Mouse (Mus musculus) left cerebral cortex, postnatal 36 days (tissue): ENCODE data around the gene Olfr803. TPM values are rescaled to one million over a fixed set of nuclear protein-coding genes. Genes with fewer than 3 reads are reported as not detected.

Source experiments
- DNase-seq, 2 experiments: peaks; one replicate each; pipeline ENCODE4 v3.0.0; 2021 to 2022; ENCODE audit warnings: low spot score in 2 of 2, mixed read lengths in 1 of 2
- intact Hi-C: fragments of 180-260 bp; cut with DNase I; formaldehyde crosslinking; loops from one replicate; pipeline ENCODE4 v1.15.1; 2025
- microRNA-seq: library from miRNA; unstranded; fragments of <30 nt; microRNA quantifications from one replicate; pipeline ENCODE4 v1.2.0, GENCODE M21; 2022
- total RNA-seq, 2 experiments: library from RNA; stranded (reverse); gene quantifications; 2 replicates each; pipeline ENCODE4 v1.2.3; 2021

Gene Olfr803
- not detected for total RNA-seq

DNA sequence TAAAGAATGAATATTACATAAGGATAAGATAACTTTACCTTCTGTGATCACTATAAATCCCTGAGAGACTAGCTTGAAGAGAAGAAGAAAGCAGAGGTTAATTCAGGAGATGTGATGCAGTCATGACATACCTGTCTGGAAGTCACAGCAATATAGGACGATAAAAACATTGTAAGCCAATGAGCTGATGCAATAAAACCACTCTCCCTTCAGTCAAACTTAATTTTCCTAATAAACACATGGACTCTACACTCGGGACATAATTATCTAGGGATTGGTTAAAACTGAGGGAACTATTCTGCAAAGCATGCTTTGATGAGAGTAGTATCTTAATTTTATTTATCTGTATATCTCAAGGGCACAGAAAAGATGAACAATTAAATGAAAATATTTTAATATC, at the start of gene Olfr803:
Gene Olfr803 (minus strand): TSS at position 101 of the 400 bp plus-strand sequence.
- DNase-seq = no peak

DNA sequence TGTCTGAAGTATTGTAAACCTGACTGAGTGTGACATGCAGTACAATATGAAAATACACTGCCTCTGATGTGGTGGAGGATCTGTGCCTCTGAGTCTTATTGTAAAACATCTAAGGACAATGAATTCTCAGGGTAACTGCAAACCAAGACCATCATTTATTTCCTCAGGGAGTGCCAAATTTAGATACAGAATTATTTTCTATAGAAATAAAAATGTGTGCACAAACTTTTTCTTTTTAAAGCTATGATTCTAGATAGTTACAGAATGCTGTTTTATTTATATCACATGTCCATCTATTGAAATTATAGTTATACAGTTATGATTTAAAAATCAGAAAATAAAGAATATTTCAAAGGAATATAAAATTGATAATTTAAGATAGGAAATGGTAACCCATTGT, 47.7 kb upstream of the Olfr803 start, which contains the start of gene Olfr806:
Gene Olfr806 (minus strand): TSS at position 101 of the 400 bp plus-strand sequence.
- no peak for DNase-seq
- intact Hi-C loops = no loop called here

More for the DNA sequence above, at the start of gene Olfr803:
- intact Hi-C loops = no loop called here

DNA sequence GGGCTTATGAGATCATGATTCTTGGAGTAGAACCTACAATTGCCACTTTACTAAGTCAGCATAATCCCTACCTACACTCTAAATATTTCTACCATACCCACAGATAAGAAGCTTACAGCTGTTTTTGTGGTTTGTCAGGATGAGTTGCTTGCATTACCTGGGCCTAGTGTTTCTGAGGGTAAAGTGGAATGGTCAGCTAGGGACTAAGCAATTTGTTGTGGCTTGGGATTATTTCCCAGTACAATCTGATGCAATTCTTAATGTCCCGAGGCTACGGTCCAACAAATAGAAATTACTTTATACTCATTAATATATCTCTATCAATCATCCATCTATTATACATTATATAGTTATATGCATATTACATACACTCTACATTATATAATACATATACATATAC, 35.2 kb upstream of the Olfr803 start, which contains the start of gene Olfr805:
Gene Olfr805 (minus strand): TSS at position 101 of the 400 bp plus-strand sequence.
- intact Hi-C loops = no loop called here
- DNase-seq = no peak

DNA sequence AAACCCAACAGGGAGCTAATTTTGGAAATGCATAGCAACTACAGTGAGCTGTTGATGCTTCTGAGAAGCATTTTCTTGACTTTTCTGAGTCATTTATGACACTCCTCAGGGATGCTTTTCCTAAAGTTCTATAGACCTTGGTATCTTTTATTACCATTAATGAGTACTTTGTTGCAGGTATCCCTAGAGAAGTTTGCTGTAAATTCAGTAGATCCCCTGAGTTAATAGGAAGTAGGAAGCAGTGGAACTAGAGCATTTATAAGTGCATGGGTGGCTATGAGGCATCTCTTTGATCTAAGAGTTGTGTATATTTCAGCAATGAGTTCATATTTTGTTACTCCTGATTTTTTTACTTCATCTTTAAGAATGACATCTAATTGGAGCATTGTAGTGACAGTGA, 8.8 kb upstream of the Olfr803 start, which contains the start of gene Olfr804:
Gene Olfr804 (plus strand): TSS at position 301 of the 400 bp plus-strand sequence.
- no peak for DNase-seq
- intact Hi-C loops = no loop called here

DNA sequence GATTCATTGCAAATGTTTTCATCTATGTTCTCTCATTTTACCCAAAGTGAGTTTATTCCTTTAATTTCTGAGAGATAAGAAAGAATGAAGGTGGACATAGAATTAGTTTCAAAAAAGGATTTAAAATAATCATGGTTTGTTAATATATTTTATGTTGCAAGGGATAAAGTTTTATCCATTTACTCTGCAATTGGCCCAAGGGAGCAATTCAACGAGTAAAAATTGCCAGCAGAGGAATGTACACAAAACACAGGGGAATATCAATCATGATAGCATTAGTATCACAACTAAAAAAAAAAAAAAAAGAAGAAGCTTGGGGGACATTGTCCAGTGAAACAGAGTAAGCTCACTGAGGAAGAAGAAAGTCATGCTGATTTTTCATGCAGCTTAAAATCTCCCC, 6.0 kb downstream of the Olfr803 start, which contains the start of gene Olfr802:
Gene Olfr802 (minus strand): TSS at position 101 of the 400 bp plus-strand sequence.
- DNase-seq = no peak
- intact Hi-C loops = no loop called here

DNA sequence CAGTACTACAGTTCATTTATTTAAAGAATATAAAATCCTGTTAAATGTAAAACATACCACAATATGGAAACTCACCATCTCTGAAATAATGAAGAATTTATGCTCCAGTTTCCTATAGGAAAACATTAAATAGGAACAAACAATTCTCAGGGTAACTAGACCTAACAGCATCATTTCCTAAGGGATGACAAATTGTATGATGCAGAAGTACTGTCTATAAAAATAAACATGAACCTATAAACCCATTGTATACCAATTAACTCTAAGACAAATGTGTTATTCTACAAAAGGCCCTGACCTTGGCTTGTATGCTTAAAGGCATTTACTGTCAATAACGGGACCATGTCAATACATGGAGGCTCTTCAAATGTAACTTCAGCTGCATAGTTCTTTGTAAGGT, 20.3 kb downstream of the Olfr803 start, which contains the start of gene Olfr801:
Gene Olfr801 (minus strand): TSS at position 101 of the 400 bp plus-strand sequence.
- no peak for DNase-seq
- intact Hi-C loops = no loop called here

DNA sequence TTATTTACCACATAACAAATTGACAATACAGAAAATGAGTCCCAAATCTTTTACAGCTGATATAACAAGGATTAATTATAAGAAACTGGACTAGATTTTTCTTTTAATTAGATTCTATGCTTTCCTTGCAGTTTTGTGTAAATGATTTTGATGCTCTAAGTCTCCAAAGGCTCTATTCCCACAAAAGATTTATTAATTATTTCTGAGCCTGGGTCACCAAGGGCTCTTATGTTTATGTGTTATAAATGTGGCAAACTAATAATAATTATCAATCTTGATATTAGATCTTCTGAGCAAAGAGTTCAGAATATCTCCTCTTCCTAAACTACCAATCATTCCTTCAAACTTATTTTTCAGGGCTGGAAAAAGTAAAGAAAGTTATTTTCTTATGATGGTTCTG, 36.7 kb downstream of the Olfr803 start, which contains the start of gene Olfr800:
Gene Olfr800 (plus strand): TSS at position 301 of the 400 bp plus-strand sequence.
- no peak for DNase-seq
- intact Hi-C loops = no loop called here

DNA sequence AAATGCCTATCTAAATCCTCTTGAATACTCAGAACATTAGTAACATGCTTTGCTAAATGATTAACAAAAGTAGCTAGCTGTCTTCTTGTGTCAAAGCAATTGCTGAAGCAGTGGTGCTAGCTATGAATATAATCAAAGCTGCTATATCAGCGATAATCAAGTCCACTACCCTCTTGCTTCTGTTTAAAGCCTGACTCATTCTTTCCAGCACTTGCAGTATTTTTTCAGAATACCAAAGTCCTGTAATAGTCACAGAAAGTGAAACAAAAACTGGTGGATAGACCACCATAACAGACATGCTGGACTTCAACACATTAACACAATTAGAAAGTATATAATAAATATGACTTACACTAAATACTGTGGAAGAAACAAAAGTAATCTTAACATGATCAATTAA, 42.3 kb downstream of the Olfr803 start:
- intact Hi-C loops = no loop called here
- no peak for DNase-seq

Small RNA genes lying within 50 kb of the gene (microRNA-seq; reads per million reads assigned to microRNA genes)
- not detected for gene Gm24485

Other genes starting within 250 kb of the Olfr803 start
- not detected for gene Olfr787, start 232.4 kb downstream of the Olfr803 start, total RNA-seq
- gene Olfr788, start 223.3 kb downstream of the Olfr803 start, total RNA-seq = not detected
- gene Olfr789, start 209.5 kb downstream of the Olfr803 start, total RNA-seq = not detected
- not detected for gene Olfr790, start 195.8 kb downstream of the Olfr803 start, total RNA-seq
- not detected for gene Olfr791, start 172.5 kb downstream of the Olfr803 start, total RNA-seq
- not detected for gene Olfr792, start 155.1 kb downstream of the Olfr803 start, total RNA-seq
- not detected for gene Olfr794, start 126.6 kb downstream of the Olfr803 start, total RNA-seq
- gene Olfr796, start 81.7 kb downstream of the Olfr803 start, total RNA-seq = not detected
- gene Olfr798, start 66.4 kb downstream of the Olfr803 start, total RNA-seq = not detected
- not detected for gene Olfr799, start 56.8 kb downstream of the Olfr803 start, total RNA-seq
- not detected for gene Olfr800, start 36.6 kb downstream of the Olfr803 start, total RNA-seq
- not detected for gene Olfr801, start 20.4 kb downstream of the Olfr803 start, total RNA-seq
- gene Olfr802, start 6.1 kb downstream of the Olfr803 start, total RNA-seq = under 1 TPM; 0.07 to 0.15 TPM
- gene Olfr804, start 8.9 kb upstream of the Olfr803 start, total RNA-seq = not detected
- not detected for gene Olfr805, start 35.1 kb upstream of the Olfr803 start, total RNA-seq
- not detected for gene Olfr806, start 47.6 kb upstream of the Olfr803 start, total RNA-seq
- gene Olfr807, start 63.5 kb upstream of the Olfr803 start, total RNA-seq = not detected
- not detected for gene Olfr808, start 71.2 kb upstream of the Olfr803 start, total RNA-seq
- gene Olfr809, start 80.4 kb upstream of the Olfr803 start, total RNA-seq = not detected
- not detected for gene Olfr810, start 100.6 kb upstream of the Olfr803 start, total RNA-seq
- not detected for gene Olfr811, start 110.1 kb upstream of the Olfr803 start, total RNA-seq
- not detected for gene Olfr812, start 151.8 kb upstream of the Olfr803 start, total RNA-seq
- gene Olfr813, start 161.1 kb upstream of the Olfr803 start, total RNA-seq = not detected
- not detected for gene Olfr814, start 185.6 kb upstream of the Olfr803 start, total RNA-seq
- not detected for gene Olfr815, start 211.6 kb upstream of the Olfr803 start, total RNA-seq
- not detected for gene Olfr816, start 221.3 kb upstream of the Olfr803 start, total RNA-seq